Mouse (Mus musculus) layer of hippocampus, adult 11-12 months (tissue): ENCODE measurements around the gene Srbd1.

ENCODE experiments used
- DNase-seq: peaks from one replicate; pipeline ENCODE4 v3.0.0; 2022; ENCODE audit warnings: low spot score

Srbd1 gene

DNA sequence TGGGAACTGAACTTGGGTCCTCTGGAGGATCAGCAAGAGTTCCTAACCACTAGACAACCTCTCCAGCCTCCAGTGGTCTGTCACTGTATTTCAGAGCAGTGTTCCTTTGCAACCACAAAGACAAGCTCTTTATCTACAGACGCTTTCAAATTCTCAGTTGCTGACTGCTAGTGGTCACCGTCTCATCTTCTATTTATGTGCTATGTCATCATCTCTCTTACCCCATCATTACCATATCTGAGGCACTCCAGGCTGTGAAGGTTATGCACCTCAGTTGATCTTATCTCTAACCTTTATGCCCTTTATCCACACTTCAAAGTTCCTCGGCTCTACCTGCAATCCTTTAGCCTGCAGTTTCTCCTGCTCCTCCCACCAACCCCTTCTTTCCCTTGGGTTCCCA is 163.1 kb downstream of the Srbd1 start:
- no peak for DNase-seq

DNA sequence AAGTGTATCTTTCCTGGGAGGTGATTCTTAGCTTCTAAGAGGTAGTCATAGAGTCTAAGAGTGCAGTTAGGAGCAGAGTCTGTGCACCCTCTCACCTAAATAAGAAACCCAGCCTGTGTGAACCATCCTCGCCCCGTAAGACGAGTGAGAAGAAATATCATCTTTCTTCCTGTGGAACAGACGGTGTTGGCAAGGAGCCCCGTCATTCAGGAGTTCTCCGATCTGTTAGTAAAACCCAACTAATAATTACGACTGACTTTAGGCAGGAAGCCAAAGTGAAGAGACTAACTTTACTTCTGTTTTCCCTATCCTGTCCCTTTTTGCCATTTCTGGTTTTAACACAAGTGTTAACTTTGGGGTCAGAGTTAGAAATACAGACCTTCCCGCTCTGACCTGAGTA is 166.1 kb downstream of the Srbd1 start:
- no peak for DNase-seq

DNA sequence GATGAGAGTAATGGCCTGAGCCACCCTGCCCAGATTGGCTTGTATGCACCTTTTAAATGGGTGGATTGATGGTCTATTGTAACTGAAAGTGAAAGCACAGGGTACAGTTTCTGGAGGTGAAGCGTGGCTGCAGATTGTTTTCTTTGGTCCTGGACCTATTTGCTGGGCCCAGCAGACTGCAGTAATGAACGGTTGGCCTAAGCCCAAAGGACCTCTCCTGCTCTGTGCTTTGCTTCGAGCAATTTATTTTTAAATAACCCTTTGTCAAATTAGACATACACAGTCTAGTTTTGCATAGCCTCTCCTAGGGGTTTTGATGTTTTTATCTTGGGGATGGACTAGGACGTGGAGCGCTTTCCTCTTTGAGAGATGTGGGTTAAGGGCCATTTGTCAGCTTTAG is 169.9 kb downstream of the Srbd1 start:
- DNase-seq, result no peak

DNA sequence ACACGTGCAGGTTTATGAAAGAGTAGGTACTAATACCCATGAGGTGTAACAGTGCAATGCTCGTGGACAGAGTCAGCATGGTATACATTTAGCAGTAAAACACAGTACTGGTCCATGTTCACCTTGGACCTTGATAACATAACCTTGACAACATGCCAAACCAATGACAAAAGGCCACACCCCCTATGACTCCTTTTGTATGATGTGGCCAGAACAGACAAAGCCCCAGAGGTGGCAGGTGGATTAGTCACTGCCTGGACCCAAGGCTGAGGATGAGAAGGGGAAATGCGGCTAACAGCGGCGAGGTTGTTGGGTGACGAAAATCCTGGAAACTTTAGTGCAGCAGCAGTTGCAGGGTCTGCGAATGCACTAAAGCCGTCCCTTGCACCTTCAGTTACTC is 170.4 kb downstream of the Srbd1 start:
- DNase-seq, result no peak

DNA sequence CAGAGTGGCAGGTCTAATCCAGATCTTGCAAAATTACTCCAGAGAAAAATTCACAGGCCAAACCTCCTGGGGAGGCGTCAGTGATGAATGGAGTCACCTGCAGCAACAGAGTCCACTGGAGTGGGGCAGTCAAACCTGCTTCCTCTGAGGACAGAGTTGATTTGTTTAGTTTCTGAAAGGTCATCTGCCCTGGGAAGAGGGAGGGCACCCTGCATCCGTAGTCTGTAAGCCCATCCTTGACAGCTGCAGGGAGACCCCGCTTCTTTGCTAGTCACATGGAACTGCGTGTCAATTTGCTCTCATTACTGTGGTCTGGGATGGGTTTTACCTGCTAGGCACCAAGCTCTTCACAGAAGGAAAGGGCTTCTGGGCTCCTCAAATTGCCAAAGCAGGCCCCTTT is 173.9 kb downstream of the Srbd1 start:
- no peak for DNase-seq

DNA sequence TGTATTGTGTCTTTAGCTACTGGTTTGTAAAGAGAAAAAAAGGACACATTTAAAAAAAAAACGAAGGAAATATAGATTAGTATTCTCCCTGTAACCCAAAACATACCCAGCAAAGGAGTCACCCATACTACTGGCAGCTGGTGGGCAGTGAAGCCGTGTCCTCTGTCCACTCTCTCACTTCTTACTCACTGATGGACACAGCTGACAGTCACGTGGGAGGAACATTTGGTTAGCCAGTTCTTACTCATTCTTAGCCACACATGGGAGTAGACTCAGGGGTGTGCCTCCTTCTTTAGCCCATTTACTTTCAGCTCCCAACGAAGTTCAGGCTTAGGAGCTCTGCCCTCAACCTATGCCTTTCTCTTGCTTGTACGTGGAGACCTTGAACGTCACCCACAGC is 183.3 kb downstream of the Srbd1 start:
- no peak for DNase-seq

DNA sequence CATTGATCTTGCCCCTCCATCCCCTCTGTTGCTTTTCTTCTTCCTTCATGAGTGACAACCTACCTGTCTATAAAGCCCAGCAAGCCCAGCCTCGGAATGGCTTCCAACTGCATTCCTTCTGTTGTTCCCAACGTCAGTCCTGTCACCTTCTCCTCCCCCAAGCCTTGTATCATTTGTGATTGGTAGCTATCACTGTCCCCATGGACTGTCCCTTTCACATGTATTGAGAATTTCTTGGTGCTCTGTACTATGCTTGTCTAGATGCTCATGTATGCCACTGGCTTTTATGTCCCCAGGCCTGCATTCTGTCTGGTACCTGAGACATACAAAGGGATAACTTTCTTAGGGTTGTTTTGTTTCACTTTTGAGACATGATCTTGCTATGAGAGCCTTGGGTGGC is 193.2 kb downstream of the Srbd1 start:
- no peak for DNase-seq

DNA sequence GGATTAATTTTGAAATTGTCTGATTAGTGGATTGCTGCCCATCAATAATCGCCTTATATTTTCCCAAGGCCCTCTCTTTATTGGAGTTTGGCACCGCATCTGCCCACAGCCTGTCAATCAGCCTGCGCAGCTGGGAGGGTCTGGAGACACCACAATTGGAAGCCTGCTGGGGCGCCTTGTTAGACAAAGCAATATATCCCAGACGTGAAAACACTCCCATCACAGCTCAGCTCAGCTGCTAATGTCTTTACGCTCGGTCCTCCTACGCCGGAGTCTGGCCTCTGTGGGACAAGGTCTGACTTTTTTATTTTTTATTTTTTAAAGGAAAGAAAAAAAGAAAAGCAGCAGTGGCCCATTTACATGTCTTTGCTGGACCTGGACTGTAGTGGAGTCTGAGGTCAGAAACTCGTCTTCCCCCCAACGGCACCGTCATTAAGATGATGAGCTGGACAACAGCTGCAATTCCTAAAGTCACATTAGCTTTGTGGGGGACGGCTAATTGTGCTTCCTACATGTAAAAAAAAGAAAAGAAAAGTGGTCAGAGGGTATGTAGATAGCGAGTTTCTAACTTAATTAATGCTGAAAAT is 195.0 kb downstream of the Srbd1 start:
- no peak for DNase-seq

DNA sequence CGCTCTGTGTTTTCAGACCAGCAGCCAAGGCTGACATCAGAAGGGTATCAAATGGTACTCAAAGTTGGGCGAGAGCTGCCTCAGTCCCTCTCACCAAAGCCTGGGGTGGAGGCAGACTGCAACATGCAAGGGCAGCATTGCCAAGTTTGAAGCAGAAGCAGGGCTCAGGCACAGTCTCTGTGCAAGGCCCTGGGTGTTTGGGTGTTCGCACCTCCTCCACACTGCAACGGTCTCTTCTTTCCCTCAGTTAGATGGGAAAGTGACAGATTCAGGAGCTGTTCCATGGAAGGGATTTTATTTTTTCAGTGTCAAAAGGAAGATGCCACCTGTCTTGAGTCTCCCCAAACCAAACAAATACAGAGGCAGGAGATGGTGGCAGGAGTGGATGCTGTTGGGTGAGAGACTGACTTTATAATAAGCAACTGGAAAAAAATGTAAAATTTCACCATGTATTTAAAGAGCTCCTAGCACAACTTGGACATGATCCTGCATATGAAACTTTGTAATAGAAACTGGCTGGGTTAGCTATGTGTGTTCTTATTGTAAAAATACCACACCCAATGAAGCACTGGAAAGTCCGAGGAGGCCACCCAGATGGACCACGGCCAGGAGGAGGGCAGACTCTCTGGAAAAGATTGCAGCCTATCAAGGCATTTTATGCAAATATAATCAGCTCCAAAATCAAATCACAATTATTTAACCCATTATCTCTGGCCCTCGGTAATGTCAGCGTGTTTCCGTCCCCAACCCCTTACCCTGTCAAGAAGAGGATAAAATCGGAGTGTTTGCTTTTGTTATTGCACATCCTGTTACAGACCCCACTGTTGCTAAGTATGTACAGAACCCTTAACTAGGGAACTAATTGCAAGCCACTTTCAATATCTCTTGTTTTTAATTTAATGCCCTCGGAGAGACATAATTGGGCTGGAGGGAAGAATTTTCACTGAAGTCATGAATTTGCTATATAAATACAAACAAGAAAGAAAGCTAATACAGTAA is 195.8 kb downstream of the Srbd1 start:
- DNase-seq, result no peak

DNA sequence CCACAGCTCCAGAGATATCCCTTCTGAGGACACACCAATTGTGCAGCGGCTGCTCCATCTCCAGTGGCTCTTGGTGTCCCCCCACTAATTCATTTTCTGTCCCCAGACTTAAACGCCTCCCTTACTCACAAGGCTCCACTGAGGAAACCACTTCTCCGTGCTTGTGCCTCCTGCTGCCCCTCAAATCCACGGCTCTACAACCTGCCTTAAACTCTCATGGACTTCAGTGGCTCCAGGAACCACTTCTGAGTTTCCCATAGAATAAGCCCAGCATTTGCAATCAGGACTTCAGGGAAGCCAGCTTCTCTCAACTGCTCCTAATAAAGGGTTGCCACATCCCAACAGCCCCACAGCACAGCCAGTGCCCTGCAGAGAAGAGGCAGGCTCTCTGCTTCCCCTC is 200.2 kb downstream of the Srbd1 start:
- no peak for DNase-seq

DNA sequence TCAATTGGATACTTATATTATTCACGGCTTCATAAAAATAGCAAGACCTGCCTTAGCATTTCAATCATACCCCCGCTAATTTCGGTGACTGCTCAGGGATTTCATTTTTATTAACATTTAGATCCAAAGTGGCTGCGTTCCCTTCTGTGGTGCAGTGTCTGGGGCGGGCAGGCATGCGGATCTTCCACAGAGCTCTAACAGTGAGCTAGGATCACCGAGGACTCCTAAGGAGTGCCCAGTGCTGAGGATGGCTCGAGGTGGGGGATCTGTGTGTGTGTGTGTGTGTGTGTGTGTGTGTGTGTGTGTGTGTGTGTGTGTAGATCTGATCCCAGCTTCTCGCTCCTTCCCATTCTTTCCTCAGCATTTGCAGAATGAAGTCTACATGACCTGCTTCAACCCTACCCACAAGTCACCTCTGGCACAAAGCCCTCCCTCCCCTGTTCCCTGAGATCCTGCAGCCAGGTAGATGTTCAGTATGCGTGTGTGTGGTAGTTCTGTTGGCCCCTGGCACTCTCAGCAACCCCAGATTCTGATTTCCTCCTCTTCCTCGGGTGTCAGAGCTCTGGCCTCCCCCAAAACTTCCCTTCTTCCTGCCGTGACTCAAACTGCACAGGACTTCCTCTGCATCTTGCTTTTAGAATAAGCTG is 200.9 kb downstream of the Srbd1 start:
- no peak for DNase-seq

DNA sequence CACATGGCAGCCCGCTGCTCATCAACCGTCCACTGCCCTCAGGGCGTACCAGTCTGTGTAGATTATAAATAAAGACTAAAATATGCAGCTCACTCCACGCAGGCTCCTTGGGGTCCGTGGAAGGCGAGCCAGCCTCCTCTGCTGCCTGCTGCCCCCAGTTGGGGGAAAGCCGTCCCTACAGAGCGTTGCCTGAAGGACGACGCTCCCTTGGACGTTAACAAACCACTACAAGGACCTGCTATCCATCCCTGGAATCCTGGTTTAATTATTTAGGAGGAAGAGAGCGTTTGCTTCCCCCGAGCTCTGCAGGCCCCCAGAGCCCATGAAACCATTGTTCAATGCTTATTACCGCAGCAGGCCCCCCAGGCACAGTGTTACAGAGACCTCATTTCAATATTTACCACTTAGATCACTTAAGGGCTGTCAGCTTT is 201.4 kb downstream of the Srbd1 start:
- DNase-seq, result no peak

DNA sequence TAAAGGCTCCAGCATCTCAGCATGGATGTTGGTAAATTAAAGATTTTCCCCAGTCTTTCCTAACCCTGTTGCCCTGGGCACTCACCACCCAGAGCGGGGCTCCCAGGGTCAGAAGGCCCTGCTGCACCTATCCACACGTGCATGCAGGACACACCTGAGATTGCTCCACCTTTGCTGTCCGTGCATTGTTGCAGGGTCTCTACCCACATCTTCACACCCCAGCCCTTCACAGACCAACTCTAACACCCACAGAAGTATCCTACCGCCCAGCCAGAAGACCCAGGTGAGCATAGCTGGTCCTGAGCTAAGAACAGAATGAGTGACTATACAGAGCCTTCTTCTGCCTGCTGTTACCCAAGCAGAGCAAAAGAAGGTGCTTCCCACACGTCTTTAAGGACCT is 201.9 kb downstream of the Srbd1 start:
- no peak for DNase-seq

DNA sequence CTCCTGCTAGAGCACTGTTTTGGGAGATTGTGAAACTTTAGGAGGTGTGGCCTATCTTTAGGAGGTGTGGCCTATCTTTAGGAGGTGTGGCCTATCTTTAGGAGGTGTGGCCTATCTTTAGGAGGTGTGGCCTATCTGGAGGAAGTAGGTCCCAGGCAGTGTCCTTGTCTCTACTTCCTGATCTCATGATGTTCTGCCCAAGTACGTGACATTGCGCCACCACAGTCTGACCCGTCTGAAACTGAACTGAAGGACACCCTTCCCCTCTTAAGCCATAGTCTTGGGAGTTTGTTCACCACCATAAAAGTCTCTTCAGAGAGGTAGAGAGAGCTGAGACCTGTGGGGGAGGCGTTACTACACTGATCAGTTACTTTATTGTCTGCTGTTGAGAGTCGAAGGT is 202.9 kb downstream of the Srbd1 start:
- no peak for DNase-seq

DNA sequence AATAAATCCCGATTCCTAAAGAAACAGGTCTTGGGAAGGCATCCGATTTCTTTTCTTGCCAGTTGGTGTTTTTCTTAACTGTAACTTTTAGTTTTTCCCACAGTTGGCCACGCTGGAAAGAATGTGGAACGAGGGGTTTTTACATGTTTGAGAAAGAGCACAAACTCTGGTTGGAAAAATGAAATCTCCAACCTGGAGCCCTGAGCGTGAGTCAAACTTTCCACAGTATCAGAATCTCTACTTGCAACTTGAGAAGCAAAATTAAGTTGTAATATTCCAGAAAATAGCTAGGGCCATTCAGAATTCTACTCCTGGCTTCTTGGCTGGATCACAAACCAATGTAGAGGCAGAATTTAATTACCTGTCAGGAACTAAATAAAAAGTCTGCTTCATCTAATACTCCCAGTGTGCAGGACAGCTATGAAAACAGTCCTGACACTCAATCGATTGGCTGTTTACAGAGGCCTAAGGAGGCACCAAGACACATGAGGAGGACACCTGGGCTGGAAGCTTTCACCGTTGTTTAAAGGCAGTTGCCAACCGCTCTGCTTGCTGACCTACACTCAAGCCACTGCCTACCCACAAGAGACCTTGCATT is 203.7 kb downstream of the Srbd1 start:
- DNase-seq, result no peak

DNA sequence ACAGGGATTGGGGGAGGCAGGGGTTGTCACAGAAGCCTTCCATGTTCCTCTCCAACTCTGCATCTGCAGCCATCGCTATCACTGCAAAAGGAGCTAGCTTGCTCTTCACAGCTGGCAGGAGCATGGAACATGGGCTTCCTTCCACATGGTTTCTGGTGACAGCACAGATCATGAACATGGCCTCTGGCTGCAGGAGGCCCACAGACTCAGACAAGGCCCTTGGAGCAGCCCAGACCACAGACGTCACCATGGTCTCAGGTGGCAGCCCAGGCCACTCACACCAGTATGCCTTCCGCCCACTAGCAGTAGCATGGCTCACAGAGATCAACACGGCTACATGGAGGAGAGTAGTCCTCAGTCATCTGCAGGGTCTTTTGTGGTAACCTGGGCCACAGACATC is 207.8 kb downstream of the Srbd1 start:
- DNase-seq, result no peak

DNA sequence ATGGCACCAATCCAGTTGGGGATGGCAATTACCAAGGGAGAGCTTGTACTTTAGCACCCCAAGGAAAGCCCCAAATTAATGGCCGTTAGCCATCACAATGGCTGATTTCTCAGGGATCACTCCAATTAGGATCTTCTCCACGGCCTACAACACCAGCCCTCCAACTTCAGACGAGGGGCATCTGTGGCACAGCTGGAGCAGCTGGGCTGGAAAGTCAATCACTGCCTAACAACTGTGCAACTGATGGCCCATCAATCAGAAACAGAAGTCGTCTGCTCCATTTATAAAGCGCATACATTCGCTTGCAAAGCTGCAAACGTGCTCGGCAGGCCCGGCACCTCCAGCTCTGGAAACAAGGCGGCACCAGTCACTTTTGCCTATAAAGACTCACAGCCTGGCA is 209.7 kb downstream of the Srbd1 start:
- DNase-seq, result no peak
